Mouse (Mus musculus) thymus, adult 2 months (tissue): ENCODE measurements around the gene Zfp296.

ENCODE experiments used
- CTCF ChIP-seq: fragments of 200-500 bp; IDR thresholded peaks from 2 replicates; pipeline ENCODE4 v1.5.1; 2012; ENCODE audit warnings: mild to moderate bottlenecking, control low read depth, low read length, moderate library complexity, borderline replicate concordance; ENCODE audit not compliant: control insufficient read depth, poor library complexity, insufficient read depth; ENCODE audit errors: extremely low read depth
- POLR2A ChIP-seq: fragments of 200-500 bp; IDR thresholded peaks from 2 replicates; pipeline ENCODE4 v1.6.1; 2012; ENCODE audit warnings: mild to moderate bottlenecking, low read length, control low read depth, moderate library complexity; ENCODE audit not compliant: control insufficient read depth, poor library complexity, insufficient read depth; ENCODE audit errors: extremely low read depth

GRCm38 (mm10) chr7:19560491-19561260 lies 16.4 kb upstream of the Zfp296 start:
- TF ChIP-seq CTCF, result no peak
- no peak for TF ChIP-seq POLR2A
